Mouse (Mus musculus): ENCODE data around the gene Olfr1168. TPM values are rescaled to one million over a fixed set of nuclear protein-coding genes. Genes with fewer than 3 reads are reported as not detected.
"Not testable (repeated sequence)": the region's sequence is repeated elsewhere in the genome, so short reads cannot be mapped to it uniquely, and the experiment has no call there.

The Olfr1168 gene
- polyA plus RNA-seq (2016; fragmentation: Nextera tagmentation; extraction: Ambion mirVana): not detected in 2 replicates

GRCm38 (mm10) chr2:88181580-88181979 is at the start of gene Olfr1168:
Gene Olfr1168, plus strand, starts transcription at chr2:88181880.
- Histone ChIP-seq H3K36me3 (no peaks in the 10 kb centered on the region), H3K4me1 (no peaks in the 10 kb centered on the region), H3K27me3 (ENCODE audit: low read depth, poor library complexity, severe bottlenecking) (no peaks in the 10 kb centered on the region), H3K4me3 (no peak within 1 kb of the TSS), H3K9me3 (replicated peaks) (no peaks in the 10 kb centered on the region), H3K27ac (replicated peaks) (no peak within 1 kb of the TSS)
- DNase-seq (ENCODE audit: low spot score): no peak
- WGBS: 87% methylated on average over 2 of the region's 2 CpGs

GRCm38 (mm10) chr2:88155093-88155492 is 26.6 kb upstream of the Olfr1168 start, which contains the start of gene Olfr1167:
Gene Olfr1167, minus strand, starts transcription at chr2:88155193.
- H3K9me3 ChIP-seq (replicated peaks); H3K4me1 ChIP-seq; H3K27ac ChIP-seq (replicated peaks); H3K27me3 ChIP-seq (ENCODE audit: low read depth, poor library complexity, severe bottlenecking); H3K4me3 ChIP-seq; DNase-seq (ENCODE audit: low spot score); H3K36me3 ChIP-seq: not testable (repeated sequence)
- WGBS: 90% methylated on average over 1 of the region's 1 CpGs

GRCm38 (mm10) chr2:88220784-88221183 is 39.1 kb downstream of the Olfr1168 start:
- 98% methylated on average over 1 of the region's 1 CpGs for WGBS
- no peak for DNase-seq (ENCODE audit: low spot score)
- Histone ChIP-seq H3K4me3 (no peak overlapping the region), H3K27ac (replicated peaks) (no peak overlapping the region), H3K27me3 (ENCODE audit: low read depth, poor library complexity, severe bottlenecking) (no peaks in the 10 kb centered on the region), H3K9me3 (replicated peaks) (no peaks in the 10 kb centered on the region), H3K4me1 (no peaks in the 10 kb centered on the region), H3K36me3 (no peaks in the 10 kb centered on the region)

GRCm38 (mm10) chr2:88228234-88228633 is 46.6 kb downstream of the Olfr1168 start, which contains the start of gene Olfr1170:
Gene Olfr1170, minus strand, starts transcription at chr2:88228334.
- Histone ChIP-seq H3K4me1 (no peaks in the 10 kb centered on the region), H3K4me3 (no peak within 1 kb of the TSS), H3K36me3 (no peaks in the 10 kb centered on the region), H3K27me3 (ENCODE audit: low read depth, poor library complexity, severe bottlenecking) (no peaks in the 10 kb centered on the region), H3K9me3 (replicated peaks) (no peaks in the 10 kb centered on the region), H3K27ac (replicated peaks) (no peak within 1 kb of the TSS)
- DNase-seq (ENCODE audit: low spot score): no peak
- 93% methylated on average over 1 of the region's 1 CpGs for WGBS

Other genes starting within 250 kb of the Olfr1168 start
- not detected in 2 replicates for gene Olfr1155, start 236.7 kb upstream of the Olfr1168 start, polyA plus RNA-seq (2016; fragmentation: Nextera tagmentation; extraction: Ambion mirVana)
- not detected in 2 replicates for gene Olfr1156, start 228.8 kb upstream of the Olfr1168 start, polyA plus RNA-seq (2016; fragmentation: Nextera tagmentation; extraction: Ambion mirVana)
- gene Olfr1157, start 213.6 kb upstream of the Olfr1168 start, polyA plus RNA-seq (2016; fragmentation: Nextera tagmentation; extraction: Ambion mirVana): not detected in 2 replicates
- not detected in 2 replicates for gene Olfr74, start 207.2 kb upstream of the Olfr1168 start, polyA plus RNA-seq (2016; fragmentation: Nextera tagmentation; extraction: Ambion mirVana)
- gene Olfr1158, start 191.8 kb upstream of the Olfr1168 start, polyA plus RNA-seq (2016; fragmentation: Nextera tagmentation; extraction: Ambion mirVana): not detected in 2 replicates
- gene Olfr1160, start 173.6 kb upstream of the Olfr1168 start, polyA plus RNA-seq (2016; fragmentation: Nextera tagmentation; extraction: Ambion mirVana): not detected in 2 replicates
- gene Olfr1161, start 159.1 kb upstream of the Olfr1168 start, polyA plus RNA-seq (2016; fragmentation: Nextera tagmentation; extraction: Ambion mirVana): not detected in 2 replicates
- gene Olfr73, start 144.2 kb upstream of the Olfr1168 start, polyA plus RNA-seq (2016; fragmentation: Nextera tagmentation; extraction: Ambion mirVana): not detected in 2 replicates
- gene Olfr1162, start 130.8 kb upstream of the Olfr1168 start, polyA plus RNA-seq (2016; fragmentation: Nextera tagmentation; extraction: Ambion mirVana): not detected in 2 replicates
- gene Olfr1163, start 110.0 kb upstream of the Olfr1168 start, polyA plus RNA-seq (2016; fragmentation: Nextera tagmentation; extraction: Ambion mirVana): not detected in 2 replicates
- not detected in 2 replicates for gene Olfr1164, start 87.9 kb upstream of the Olfr1168 start, polyA plus RNA-seq (2016; fragmentation: Nextera tagmentation; extraction: Ambion mirVana)
- not detected in 2 replicates for gene Olfr1166, start 53.6 kb upstream of the Olfr1168 start, polyA plus RNA-seq (2016; fragmentation: Nextera tagmentation; extraction: Ambion mirVana)
- gene Olfr1167, start 26.7 kb upstream of the Olfr1168 start, polyA plus RNA-seq (2016; fragmentation: Nextera tagmentation; extraction: Ambion mirVana): not detected in 2 replicates
- gene Olfr1170, start 46.5 kb downstream of the Olfr1168 start, polyA plus RNA-seq (2016; fragmentation: Nextera tagmentation; extraction: Ambion mirVana): not detected in 2 replicates
- gene Olfr1173, start 98.0 kb downstream of the Olfr1168 start, polyA plus RNA-seq (2016; fragmentation: Nextera tagmentation; extraction: Ambion mirVana): not detected in 2 replicates
- not detected in 2 replicates for gene Olfr1174-ps, start 133.3 kb downstream of the Olfr1168 start, polyA plus RNA-seq (2016; fragmentation: Nextera tagmentation; extraction: Ambion mirVana)
- gene Olfr1175-ps, start 145.3 kb downstream of the Olfr1168 start, polyA plus RNA-seq (2016; fragmentation: Nextera tagmentation; extraction: Ambion mirVana): not detected in 2 replicates
- gene Olfr1176, start 154.8 kb downstream of the Olfr1168 start, polyA plus RNA-seq (2016; fragmentation: Nextera tagmentation; extraction: Ambion mirVana): not detected in 2 replicates
- not detected in 2 replicates for gene Olfr1177-ps, start 164.6 kb downstream of the Olfr1168 start, polyA plus RNA-seq (2016; fragmentation: Nextera tagmentation; extraction: Ambion mirVana)
- gene Olfr1178, start 205.2 kb downstream of the Olfr1168 start, polyA plus RNA-seq (2016; fragmentation: Nextera tagmentation; extraction: Ambion mirVana): not detected in 2 replicates
- gene Olfr1179, start 224.6 kb downstream of the Olfr1168 start, polyA plus RNA-seq (2016; fragmentation: Nextera tagmentation; extraction: Ambion mirVana): not detected in 2 replicates
- gene Olfr1180, start 237.3 kb downstream of the Olfr1168 start, polyA plus RNA-seq (2016; fragmentation: Nextera tagmentation; extraction: Ambion mirVana): not detected in 2 replicates
- gene Olfr1181, start 244.3 kb downstream of the Olfr1168 start, polyA plus RNA-seq (2016; fragmentation: Nextera tagmentation; extraction: Ambion mirVana): not detected in 2 replicates